Mouse (Mus musculus): ENCODE measurements around the gene Enox2.

Gene Enox2

GRCm38 (mm10) chrX:49002892-49003291, 285.2 kb downstream of the Enox2 start:
- DNase-seq (ENCODE audit: low spot score): no peak

GRCm38 (mm10) chrX:48985653-48986052, 302.4 kb downstream of the Enox2 start:
- DNase-seq (ENCODE audit: low spot score): no peak

GRCm38 (mm10) chrX:48984451-48984850, 303.6 kb downstream of the Enox2 start:
- DNase-seq (ENCODE audit: low spot score): no peak
